Mouse (Mus musculus): ENCODE measurements around the gene Zbtb20.

The Zbtb20 gene

DNA sequence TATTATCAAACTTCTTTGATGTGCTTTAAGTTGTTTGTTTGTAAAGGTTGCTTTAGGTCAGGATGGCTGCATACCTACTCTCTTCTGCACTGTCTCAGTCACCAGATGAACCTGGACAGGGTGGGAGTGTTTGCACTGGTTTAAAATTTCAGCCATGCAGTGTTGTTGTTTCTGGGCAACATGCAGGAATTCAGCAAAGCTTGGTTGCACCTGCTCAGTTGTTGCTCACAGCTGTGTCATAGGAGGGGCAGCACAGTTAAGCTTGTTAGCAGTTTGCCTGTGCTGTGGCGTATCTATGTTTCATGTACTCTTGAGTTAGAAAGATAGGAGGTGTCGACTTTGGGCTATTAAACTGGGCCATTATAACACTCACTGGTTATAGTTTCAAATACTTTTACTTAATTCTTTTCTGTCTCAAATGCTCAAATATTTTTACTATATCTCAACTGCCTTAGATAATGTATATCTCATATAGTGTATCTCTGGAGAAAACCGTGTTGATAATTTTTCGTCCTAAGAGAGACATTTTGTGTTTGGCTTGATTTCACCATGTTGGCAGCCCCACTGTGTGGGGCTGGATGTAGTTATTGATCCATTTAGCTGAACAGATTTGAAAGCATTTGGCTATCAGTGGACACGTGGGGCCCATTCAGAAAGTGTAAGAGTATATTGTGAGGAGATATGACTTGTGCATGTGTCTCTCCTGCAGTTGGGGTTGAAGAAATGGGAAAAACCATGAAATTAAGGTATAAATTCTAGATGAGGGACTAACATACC lies 197.3 kb downstream of the Zbtb20 start:
- peak; percentile 7 for DNase-seq (ENCODE audit: low read depth, low spot score)

DNA sequence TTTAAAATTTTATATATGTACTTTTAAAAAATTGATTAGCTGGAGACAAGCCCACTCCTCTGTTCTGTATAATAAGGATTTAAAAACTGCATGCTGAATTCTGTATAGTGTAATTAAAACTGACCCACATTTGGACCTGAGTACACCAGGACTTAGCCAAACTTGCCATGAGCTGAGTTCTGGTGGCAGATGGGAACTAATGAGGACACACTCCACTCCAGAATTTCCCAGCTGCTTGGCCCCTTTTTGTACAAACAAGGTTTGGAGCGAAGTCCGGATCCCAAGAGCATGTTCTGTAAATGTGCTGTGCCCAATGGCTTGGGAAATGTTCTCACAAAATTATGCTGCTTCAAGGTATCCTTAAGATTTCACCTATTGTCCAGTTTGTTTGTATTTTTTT lies 204.7 kb downstream of the Zbtb20 start:
- DNase-seq (ENCODE audit: low read depth, low spot score), result no peak

DNA sequence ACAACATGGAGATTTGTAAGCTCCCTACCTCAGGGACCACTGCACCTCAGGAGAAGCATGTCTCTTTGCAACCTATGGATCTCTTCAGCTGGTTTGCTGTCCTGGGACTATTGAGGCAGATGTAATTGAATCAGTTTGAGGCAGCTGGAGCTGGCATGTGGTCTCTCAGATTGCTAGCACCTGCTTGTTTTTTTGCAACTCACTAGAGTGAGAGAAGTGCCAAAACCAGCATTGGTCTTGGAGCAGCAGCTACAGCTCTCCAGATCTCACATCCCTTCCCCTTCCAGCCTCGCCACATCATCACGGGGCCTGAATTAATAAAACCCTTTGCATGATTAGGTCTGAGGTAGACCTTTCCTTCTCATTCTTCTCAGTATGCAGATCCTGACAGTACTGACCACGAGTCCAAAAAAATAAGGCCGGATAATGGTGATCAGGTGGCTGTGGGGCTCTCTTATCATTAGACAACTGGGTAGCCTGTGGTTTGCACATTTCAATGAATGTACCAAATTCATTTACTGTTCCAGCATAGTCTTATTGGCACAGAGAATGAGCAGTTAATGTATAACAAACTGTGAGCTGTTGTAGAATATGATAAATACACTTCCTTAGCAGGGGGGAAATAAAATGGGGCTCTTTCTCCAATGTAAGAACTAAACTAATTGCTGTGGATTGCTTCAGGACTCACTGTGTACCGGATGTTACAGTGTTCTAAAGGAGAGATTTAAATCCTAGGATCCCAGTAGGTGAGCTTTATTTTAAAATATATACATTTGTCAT lies 205.4 kb downstream of the Zbtb20 start:
- no peak for DNase-seq (ENCODE audit: low read depth, low spot score)

DNA sequence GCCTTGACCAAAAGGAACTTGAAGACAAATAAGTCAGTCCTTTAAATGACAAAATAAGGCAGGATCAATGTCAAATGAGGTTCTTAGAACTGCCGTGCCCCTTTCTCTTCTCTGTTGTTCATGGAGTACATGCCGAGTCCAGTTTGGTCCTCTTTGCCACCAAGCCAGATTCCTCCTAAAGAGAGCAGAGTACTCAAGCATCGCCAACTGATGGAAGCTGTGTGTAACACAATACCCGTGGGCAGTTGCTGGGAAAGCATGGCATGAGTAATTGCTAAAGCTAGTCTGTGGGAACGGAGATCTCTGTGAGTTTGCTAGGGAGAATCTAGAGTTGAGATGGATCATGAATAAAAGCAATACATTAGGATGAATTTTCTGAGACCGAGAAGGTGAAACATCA lies 206.3 kb downstream of the Zbtb20 start:
- no peak for DNase-seq (ENCODE audit: low read depth, low spot score)

DNA sequence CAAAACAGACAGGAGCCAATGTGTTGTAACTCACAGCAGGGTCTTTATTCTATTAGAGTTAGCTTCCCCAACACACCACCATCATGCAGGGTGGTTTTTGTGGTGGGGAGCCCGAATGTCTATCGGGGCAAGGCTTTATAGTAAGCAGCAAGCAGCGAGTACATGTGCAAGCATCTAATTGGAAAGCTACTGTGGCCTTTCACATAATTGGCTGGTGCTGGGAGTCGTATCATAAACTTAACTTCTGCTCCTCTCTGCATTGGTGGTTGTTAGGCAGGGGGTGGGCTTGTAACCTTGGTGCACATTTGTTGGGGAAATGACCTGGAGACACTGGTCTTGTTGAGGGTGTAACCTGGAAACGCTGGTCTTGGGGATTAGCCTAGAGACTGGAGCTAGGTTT lies 207.1 kb downstream of the Zbtb20 start:
- no peak for DNase-seq (ENCODE audit: low read depth, low spot score)

DNA sequence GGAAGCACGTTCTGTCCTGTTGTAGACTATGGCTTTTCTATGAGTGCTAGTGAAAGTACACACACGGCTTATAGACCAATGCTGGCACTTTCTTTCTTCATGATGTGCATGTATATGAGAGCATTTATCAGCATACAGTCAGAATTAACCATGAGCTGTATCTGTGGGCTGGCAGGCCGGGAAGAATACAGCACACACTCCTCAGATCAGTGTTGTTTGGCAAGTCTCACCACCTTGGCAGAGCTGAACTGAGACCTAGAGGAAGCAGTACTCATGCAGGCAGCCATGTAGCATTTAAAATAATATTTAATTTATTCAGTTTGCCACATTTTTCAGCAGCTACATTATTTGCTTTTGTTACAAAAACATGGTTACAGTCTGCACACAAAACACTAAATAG lies 214.5 kb downstream of the Zbtb20 start:
- DNase-seq (ENCODE audit: low read depth, low spot score), result no peak

DNA sequence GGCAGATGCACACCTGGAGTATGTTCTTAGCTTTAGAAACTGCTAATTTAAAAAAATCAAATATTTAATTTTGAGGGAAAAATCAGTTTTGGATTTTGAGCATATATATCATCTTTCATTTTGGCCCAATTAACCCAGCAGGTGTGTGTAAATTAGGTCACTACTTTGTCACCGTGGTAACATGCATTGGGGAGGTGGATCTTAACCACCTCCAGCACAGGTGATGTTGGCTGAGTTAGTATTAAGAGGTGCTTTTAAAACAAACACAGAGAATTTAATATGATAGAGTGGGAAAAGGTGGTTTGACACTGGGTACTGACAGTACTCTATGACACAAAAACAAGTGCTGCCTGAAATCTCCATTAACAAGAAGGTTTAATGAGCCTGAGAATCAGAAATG lies 218.5 kb downstream of the Zbtb20 start:
- no peak for DNase-seq (ENCODE audit: low read depth, low spot score)

DNA sequence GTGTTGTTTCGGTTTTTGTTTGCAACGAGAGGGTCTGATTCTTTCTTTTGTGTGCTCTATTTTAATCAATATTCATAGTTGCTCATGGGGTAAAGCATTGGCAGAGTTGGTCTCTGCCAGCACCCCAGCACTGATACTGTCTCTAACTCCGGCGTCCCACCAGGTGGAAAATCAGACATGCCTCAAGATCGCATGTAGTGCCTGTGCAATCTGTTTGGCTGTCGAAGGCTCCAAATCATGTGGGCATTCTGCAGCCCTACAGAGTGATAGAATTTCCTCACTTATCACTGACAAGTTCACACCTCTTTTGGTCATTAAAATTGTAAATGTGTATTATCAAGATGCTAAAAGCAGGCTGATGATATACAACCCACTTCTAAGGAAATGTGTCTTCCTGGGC lies 219.1 kb downstream of the Zbtb20 start:
- no peak for DNase-seq (ENCODE audit: low read depth, low spot score)

DNA sequence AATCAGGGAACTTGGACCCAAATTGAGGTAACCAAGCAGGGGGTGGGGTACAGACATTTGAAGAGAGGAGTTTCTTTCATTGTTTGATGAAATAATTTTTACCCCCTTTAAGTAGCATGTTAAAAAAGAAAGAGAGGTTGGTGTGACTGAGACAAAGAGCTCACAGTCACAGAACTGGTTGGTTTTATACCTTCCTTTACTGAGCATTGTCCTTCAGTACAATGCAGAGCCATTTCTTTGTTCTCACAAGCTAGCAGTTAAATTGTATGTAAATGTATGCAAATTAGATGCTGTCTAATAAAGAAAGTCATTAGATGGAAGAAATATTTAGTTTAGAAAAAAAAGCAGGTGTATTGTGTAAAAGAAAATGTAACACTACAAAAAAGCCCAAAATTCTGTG lies 220.4 kb downstream of the Zbtb20 start:
- no peak for DNase-seq (ENCODE audit: low read depth, low spot score)

DNA sequence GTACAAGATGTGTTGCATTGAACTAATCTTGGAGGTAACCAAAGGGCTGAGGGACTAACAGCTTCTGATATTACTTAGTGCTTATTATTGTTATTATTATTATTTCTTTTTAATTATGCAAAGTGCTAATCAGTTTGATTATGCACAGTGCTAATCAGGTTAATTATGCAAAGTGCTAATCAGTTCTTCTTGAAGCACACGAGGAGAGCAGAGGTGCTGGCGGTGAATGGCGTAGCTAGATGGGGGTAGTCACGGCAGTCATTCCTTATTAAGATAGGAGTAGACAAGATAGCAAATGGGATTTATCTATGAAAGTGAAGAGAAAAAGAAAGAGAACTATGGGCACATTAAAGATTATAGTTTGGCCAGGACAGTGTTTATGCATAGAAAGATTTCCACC lies 222.5 kb downstream of the Zbtb20 start:
- no peak for DNase-seq (ENCODE audit: low read depth, low spot score)

DNA sequence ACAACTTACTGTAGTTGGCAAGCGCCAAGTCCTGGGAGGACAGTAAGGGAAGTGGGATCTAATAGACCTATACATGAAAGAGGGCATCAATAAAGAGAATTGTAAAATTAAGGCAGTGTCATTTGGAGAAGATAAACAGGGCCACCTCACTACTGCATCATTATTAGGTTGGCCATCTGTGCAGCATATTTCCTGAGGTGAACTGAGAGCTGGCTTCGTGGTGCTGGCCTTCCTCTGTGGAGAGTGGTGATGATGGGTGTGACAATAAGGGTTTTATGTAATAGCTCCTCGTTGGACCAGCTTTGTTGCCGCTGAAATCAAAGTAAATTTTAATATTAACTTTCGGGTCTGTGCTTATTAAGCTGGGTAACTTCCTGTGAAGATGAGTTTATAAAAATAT lies 223.0 kb downstream of the Zbtb20 start:
- DNase-seq (ENCODE audit: low read depth, low spot score), result no peak

DNA sequence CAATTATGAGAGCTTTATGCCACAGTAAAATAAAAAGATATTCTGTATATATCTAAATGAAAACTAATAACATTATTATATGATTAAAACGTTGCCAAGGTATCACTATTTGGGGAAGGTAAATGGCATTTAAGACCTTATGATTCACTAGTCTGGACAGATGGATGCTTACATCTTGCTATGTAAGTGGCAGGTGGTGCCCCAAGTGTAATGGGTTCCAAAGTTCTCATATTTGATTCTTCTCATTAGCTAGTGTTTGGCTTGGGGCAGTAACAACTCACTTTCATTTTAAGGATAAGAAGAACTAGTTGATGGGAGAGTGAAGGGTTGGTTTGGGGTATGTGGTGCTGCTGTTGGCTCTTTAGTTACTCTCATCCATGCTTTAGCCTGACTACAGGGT lies 235.6 kb downstream of the Zbtb20 start:
- no peak for DNase-seq (ENCODE audit: low read depth, low spot score)

DNA sequence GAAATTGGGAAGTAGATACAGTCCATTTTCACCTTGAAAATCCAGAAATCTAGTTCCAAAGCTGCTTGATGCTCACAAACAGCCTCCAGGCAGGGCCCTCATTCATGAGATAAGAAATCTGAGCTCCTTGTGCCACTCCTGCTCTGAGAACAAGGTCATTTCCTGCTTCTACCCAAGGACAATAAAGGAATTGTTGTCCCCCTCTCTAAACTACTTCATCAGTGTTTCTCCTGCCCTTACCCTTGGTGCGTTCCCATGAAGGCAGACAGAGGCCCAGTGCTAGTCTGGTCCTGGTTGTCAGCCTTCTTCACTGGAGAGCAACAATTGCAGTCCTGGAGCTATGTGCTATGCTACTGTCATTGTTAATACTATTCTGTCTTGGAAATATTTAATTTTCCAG lies 238.3 kb downstream of the Zbtb20 start:
- no peak for DNase-seq (ENCODE audit: low read depth, low spot score)

DNA sequence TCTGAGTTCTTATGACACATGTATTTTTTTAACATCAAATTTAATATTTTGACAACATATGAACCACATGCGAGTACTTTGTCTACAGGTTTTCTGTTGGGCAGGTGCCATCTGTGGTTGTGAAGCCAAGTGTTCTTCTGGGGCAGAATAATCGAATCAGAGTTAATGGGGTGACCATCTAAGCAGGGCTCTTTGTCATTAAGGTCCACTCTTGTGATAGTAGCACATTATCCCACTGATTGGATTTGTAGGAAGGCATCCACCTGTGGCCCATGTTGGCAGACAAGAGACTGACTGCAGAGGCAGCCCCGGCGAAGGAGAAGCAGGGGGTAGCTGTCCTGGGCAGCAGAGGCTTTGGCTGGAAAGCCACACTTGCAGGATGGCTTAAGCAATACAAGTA lies 254.3 kb downstream of the Zbtb20 start:
- DNase-seq (ENCODE audit: low read depth, low spot score), result no peak

DNA sequence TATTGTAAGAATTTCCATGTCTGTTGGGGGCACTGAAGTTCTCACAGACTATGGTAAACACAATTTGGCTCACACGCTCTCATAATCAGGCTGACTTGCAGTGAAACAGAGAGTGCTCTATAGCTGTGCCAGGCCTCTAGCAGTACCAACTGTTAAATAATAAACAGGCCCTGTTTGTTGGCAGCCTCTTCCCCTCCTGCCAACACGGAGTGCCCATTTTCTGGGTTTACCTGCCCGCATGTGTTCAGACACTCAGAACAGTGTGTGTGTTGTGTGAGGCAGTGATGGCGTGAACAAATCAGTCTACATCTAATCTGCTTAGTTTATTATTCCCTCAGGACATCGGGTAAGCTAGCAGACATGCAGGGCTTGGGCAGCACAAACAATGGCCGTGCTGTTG lies 254.9 kb downstream of the Zbtb20 start:
- DNase-seq (ENCODE audit: low read depth, low spot score), result no peak

DNA sequence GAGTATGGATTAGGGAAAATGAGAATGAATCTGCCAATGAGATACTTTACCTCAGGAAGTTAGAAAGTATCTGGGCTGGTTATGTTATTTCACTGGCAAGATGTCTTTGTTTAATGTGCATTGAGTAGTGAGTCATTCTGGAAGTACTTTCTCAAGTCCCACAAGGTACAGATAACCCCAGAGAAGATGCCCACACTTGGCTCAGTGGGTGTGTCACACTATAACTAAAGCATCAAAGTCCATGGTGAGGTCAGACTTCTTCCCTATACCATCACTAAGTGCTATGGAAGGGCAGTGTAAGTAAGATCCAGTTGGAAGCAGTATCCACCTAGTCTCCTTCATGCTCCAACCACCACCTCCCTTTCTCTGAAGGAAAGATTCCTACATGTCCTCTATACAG lies 255.4 kb downstream of the Zbtb20 start:
- no peak for DNase-seq (ENCODE audit: low read depth, low spot score)

DNA sequence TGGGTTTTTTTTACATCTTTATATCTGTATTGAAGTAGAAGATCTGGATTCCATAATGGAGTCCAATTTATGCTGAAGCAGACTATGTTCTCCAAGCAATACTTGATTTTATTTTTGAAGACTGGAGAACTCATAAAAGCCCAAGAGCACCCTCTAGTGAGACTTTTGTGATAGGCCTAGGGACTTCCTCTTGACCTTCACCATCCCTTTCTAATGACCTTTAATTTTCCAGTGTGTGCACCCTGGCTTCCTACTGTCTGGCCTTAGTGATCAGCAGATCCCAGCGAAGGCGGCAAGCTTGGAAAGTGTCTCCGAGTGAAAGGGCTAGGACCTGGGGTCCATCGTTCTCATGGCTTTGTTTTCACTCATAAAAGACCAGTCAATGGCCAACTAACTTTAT lies 292.8 kb downstream of the Zbtb20 start:
- peak; percentile 6 for DNase-seq (ENCODE audit: low read depth, low spot score)

DNA sequence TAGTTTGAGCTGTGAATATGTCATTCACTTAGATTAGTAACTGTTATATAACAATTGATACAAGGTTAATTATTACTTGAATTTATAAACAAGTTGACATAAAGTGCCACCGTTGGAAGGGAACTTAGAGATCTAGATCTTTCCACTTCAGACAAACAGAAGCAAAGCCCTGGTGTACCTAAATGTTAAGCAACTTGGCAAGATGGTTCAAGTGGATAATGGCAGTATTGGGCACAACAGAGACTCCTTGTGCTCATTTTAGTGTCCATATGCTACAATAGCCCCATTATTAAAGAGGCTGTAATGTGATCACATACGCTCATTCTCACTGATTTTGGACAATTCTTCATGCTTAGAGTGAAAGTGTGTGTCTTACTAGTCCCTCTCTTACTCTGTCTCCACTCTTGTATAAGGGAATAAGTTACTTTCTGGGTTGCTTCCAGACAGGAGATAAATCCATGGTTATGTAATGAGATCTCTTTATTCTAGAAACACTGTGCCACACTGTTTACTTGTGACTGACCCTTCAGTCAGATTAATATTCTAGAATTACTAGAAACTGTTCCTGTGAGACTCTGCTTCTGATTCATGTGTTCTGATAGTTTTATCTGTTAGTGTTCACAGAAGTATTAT lies 293.7 kb downstream of the Zbtb20 start:
- no peak for DNase-seq (ENCODE audit: low read depth, low spot score)

DNA sequence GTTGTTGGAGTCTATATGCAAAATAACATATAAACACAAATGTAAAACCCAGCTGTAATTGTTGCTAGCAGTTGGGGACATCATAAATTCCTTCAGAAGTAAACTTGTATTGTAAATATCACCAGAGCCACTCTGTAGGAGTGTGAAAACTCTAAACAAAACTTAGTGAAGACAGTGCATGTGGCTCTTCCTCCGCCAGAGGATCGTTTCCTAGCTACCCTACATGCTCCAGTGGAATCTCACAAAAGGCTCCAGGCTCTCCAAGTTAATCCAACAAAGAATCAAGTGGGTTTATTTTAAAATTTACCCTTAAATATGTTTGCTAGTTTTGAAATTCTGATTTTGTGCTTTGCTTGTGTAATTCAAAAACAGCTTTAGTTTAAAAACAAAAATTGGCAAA lies 296.5 kb downstream of the Zbtb20 start:
- DNase-seq (ENCODE audit: low read depth, low spot score), result no peak

DNA sequence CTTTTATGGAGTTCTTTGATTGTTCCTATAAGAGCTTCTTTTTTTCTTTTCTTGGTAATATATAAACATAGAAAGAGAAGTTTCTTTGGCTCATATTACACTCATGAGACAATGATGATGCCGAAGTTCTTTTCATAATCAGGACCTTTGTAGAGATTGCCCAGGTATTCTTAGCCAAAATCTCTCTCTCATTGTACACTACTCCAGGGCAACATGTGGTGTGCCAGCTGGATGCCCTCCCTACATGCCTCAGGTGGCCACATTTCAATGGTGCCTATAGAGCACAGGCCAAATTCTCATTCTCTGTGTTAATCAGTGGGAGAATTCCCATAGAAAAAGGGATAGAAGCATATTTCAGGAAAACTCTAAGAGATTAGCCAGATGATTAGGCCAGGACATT lies 297.2 kb downstream of the Zbtb20 start:
- DNase-seq (ENCODE audit: low read depth, low spot score), result no peak

DNA sequence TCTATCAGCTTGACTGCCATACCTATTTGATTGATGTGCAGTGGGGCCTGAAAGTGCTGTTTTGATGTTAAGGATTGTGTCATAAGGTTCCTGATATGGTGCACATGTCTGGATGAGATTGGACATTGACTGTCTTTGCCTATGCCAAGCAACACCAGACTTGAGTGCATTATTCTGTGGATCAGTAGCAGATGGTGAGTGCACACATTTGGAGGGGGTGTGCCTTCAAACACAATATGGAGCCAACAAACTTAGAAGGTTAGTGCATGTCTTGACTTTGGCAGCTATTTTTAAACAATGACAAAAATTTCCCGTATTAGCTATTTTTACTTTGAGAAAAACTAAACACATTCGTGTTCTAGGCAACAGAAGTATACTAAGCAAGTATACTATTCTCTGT lies 299.1 kb downstream of the Zbtb20 start:
- DNase-seq (ENCODE audit: low read depth, low spot score), result no peak

DNA sequence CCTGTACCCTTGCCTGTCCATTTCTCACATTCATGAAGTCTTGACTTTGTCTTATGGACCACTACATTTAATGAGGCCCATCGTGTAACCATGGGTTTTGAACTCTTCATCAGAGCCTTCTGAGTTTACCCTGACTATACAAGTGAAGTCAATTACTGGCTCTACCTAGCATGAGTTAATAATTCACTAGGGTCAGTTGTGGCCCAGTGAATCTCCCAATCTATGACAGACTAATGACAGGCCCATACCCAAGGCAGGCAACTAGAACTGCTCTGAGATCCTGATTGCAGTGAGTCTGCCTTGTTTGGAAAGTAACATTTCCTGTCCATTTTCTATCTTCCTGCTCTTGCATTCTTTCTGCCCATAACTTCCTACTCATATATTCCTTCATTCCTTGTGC lies 305.4 kb downstream of the Zbtb20 start:
- no peak for DNase-seq (ENCODE audit: low read depth, low spot score)

DNA sequence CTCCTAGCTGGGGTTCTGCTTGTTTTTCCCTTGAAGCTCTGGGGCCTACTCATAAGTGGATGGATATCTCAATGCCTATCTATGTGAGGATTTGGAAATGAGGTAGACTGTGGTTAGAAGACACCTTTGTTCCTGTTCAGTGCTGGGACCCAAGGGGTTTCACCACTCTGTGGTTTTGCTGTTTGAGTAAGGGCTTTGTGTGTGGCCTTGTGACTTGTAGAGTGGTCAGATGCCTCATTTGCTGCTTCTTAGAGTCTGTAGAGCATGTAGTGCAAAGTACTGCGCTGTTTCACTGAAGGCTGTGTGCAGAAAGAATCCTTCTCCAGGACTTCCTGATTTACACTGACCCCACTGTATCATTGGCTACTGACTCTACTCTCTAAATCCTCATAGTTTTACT lies 314.7 kb downstream of the Zbtb20 start:
- DNase-seq (ENCODE audit: low read depth, low spot score), result no peak

Data from forelimb bud, embryonic 11.5 days (tissue).